Mouse (Mus musculus) cerebellum, adult 2 months (tissue): ENCODE data around the gene B230217C12Rik.

ENCODE experiments used
- CTCF ChIP-seq: fragments of 200-500 bp; IDR thresholded peaks from 2 replicates; pipeline ENCODE4 v1.5.1; 2011; ENCODE audit warnings: low read depth, mild to moderate bottlenecking, control low read depth, low read length, moderate library complexity, borderline replicate concordance; ENCODE audit not compliant: insufficient read depth
- POLR2A ChIP-seq: fragments of 200-500 bp; IDR thresholded peaks from 2 replicates; pipeline ENCODE4 v1.6.1; 2011; ENCODE audit warnings: low read length, control low read depth, borderline replicate concordance; ENCODE audit not compliant: insufficient read depth

DNA sequence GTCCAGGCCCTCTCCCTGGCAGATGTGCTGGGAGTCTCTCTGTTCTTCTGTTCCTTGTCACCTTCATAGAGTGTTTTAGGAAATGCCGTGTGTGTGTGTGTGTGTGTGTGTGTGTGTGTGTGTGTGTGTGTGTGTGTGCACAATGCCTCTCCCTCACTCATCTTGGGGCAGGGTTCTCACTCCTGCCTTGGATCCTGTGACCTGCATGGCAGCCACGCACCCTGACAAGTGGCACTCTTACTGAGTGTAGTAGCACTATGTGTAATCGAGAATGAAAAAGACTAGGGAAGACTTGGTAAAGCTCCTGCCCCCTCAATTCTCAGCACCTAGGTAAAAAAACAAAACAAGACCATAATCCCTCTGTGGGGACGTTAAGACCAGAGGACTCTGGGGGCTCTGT, 21.5 kb upstream of the B230217C12Rik start:
- no peak for TF ChIP-seq POLR2A
- TF ChIP-seq CTCF, result no peak
